ENCODE assay signal across 17 mouse cellular contexts in genomic region chr4:124134341-124135164, GRCm38 (mm10).
DNase-seq lines count a peak whose midpoint lies in the region; ATAC-seq lines count a peak whose summit lies in the region.
"Had no signal": no experiment of that assay in that cellular context is flagged by ENCODE, and none has a peak within 500 bp of the region (broad histone marks: within the 10 kb centered on the region; RNA-seq: fewer than 3 reads in every experiment).

No protein-coding gene starts in this region.

- H3K9me3 ChIP-seq in forebrain, embryonic 15.5 days = no peaks in the 10 kb centered on the region
- H3K9me3 ChIP-seq in forebrain, embryonic 16.5 days (ENCODE audit: control insufficient read depth, low read length) = no peaks in the 10 kb centered on the region
- no peaks in the 10 kb centered on the region for H3K9me3 ChIP-seq in neural tube, embryonic 11.5 days (ENCODE audit: control insufficient read depth, low read length)
- no peaks in the 10 kb centered on the region for H3K9me3 ChIP-seq in limb, embryonic 13.5 days
- H3K9me3 ChIP-seq: embryonic facial prominence, embryonic 13.5 days; limb, embryonic 15.5 days; lung, embryonic 15.5 days had no signal

- DNase-seq in neural tube, embryonic 11.5 days (ENCODE audit: low spot score) = peak; percentile 41
- DNase-seq in neural tube, embryonic 10.5 days (ENCODE audit: extremely low spot score, low spot score) = no peak
- DNase-seq in layer of hippocampus, adult 18-20 months (ENCODE audit: low spot score in 2 of 2) = no peak
- DNase-seq in heart, adult 11 months = no peak
- no peak for DNase-seq in lung, postnatal 25 days (ENCODE audit: low spot score)
- DNase-seq: gastrocnemius, postnatal 25 days; right cerebral cortex, postnatal 25 days; thymus, postnatal 25 days had no signal

- H3K4me1 ChIP-seq in forebrain, embryonic 15.5 days = peaks cover 7% of the 10 kb centered on the region; the same call in 1 of the 2 replicates
- peaks cover 8% of the 10 kb centered on the region for H3K4me1 ChIP-seq in forebrain, embryonic 16.5 days (replicated peaks; ENCODE audit: control insufficient read depth, insufficient read depth, low read length)
- 0 out of 2 replicates have a peak, but pooled peaks cover 3% of the 10 kb centered on the region for H3K4me1 ChIP-seq in neural tube, embryonic 11.5 days (ENCODE audit: control insufficient read depth, insufficient read depth, low read length)
- H3K4me1 ChIP-seq in limb, embryonic 13.5 days = peaks cover 26% of the 10 kb centered on the region
- H3K4me1 ChIP-seq: lung, embryonic 15.5 days had no signal

- no peaks in the 10 kb centered on the region for H3K36me3 ChIP-seq in forebrain, embryonic 15.5 days
- H3K36me3 ChIP-seq in forebrain, embryonic 16.5 days (ENCODE audit: control insufficient read depth, insufficient read depth) = no peaks in the 10 kb centered on the region
- H3K36me3 ChIP-seq in neural tube, embryonic 11.5 days (ENCODE audit: control insufficient read depth, insufficient read depth, low read length) = no peaks in the 10 kb centered on the region
- H3K36me3 ChIP-seq in limb, embryonic 13.5 days = no peaks in the 10 kb centered on the region
- H3K36me3 ChIP-seq: embryonic facial prominence, embryonic 13.5 days; limb, embryonic 15.5 days; lung, embryonic 15.5 days had no signal

- WGBS in forebrain, embryonic 15.5 days = 23% methylated on average over 6 of the region's 6 CpGs
- 38% methylated on average over 6 of the region's 6 CpGs for whole genome bisulfite sequencing in forebrain, embryonic 16.5 days
- WGBS in neural tube, embryonic 11.5 days = 13% methylated on average over 6 of the region's 6 CpGs
- WGBS in limb, embryonic 13.5 days = 8% methylated on average over 6 of the region's 6 CpGs

- H3K27me3 ChIP-seq in forebrain, embryonic 15.5 days = no peaks in the 10 kb centered on the region
- no peaks in the 10 kb centered on the region for H3K27me3 ChIP-seq in forebrain, embryonic 16.5 days (replicated peaks; ENCODE audit: control insufficient read depth, insufficient read depth, low read length)
- no peaks in the 10 kb centered on the region for H3K27me3 ChIP-seq in neural tube, embryonic 11.5 days (ENCODE audit: control insufficient read depth, insufficient read depth, low read length)
- H3K27me3 ChIP-seq in limb, embryonic 13.5 days = peaks cover 8% of the 10 kb centered on the region; the same call in 1 of the 2 replicates

- H3K4me3 ChIP-seq in forebrain, embryonic 15.5 days = no peak overlapping the region
- no peak overlapping the region for H3K4me3 ChIP-seq in forebrain, embryonic 16.5 days (replicated peaks; ENCODE audit: low read length)
- H3K4me3 ChIP-seq in neural tube, embryonic 11.5 days (ENCODE audit: low read depth, low read length) = no peak overlapping the region
- H3K4me3 ChIP-seq in limb, embryonic 13.5 days = no peak overlapping the region
- H3K4me3 ChIP-seq: embryonic facial prominence, embryonic 13.5 days; limb, embryonic 15.5 days; lung, embryonic 15.5 days had no signal

- no peak overlapping the region for H3K9ac ChIP-seq in forebrain, embryonic 15.5 days (replicated peaks)
- H3K9ac ChIP-seq in forebrain, embryonic 16.5 days (replicated peaks; ENCODE audit: low read depth, low read length) = no peak overlapping the region
- no peak overlapping the region for H3K9ac ChIP-seq in neural tube, embryonic 11.5 days (ENCODE audit: low read length)
- no peak overlapping the region for H3K9ac ChIP-seq in limb, embryonic 13.5 days
- H3K9ac ChIP-seq: embryonic facial prominence, embryonic 13.5 days; forebrain, postnatal 0 days; limb, embryonic 15.5 days; lung, embryonic 15.5 days had no signal

- H3K27ac ChIP-seq in forebrain, embryonic 15.5 days (replicated peaks) = no peak overlapping the region
- H3K27ac ChIP-seq in forebrain, embryonic 16.5 days (ENCODE audit: low read length) = no peak overlapping the region
- no peak overlapping the region for H3K27ac ChIP-seq in neural tube, embryonic 11.5 days (ENCODE audit: low read depth, low read length)
- peak overlapping the region; percentile 48; the same call in 1 of the 2 replicates for H3K27ac ChIP-seq in limb, embryonic 13.5 days
- H3K27ac ChIP-seq: embryonic facial prominence, embryonic 13.5 days; limb, embryonic 15.5 days; lung, embryonic 15.5 days had no signal

- ATAC-seq in forebrain, embryonic 15.5 days (replicated peaks) = peak; percentile 19; the same call in 1 of the 2 replicates
- ATAC-seq in forebrain, embryonic 16.5 days = no peak
- no peak for ATAC-seq in neural tube, embryonic 11.5 days (ENCODE audit: insufficient read depth, low FRiP score, low TSS enrichment)
- peak; percentile 71; the same call in 1 of the 2 replicates for ATAC-seq in limb, embryonic 13.5 days (ENCODE audit: low FRiP score, low read depth)
- ATAC-seq: Patski had no signal

- no peak overlapping the region for H3K4me2 ChIP-seq in forebrain, embryonic 15.5 days (replicated peaks)
- H3K4me2 ChIP-seq in forebrain, embryonic 16.5 days (ENCODE audit: low read length) = no peak overlapping the region
- H3K4me2 ChIP-seq in neural tube, embryonic 11.5 days (ENCODE audit: low read depth) = no peak overlapping the region
- H3K4me2 ChIP-seq in limb, embryonic 13.5 days (replicated peaks) = 0 out of 2 replicates have a peak overlapping the region, but pooled peaks have one; percentile 16
- H3K4me2 ChIP-seq: embryonic facial prominence, embryonic 13.5 days; heart, embryonic 11.5 days; limb, embryonic 15.5 days; lung, embryonic 15.5 days had no signal

Comparison
In these comparisons a context has a peak if more than half of its experiments do, and no peak if none do; other contexts are left out.
1. ATAC-seq: peak in forebrain, embryonic 15.5 days (single experiment) and limb, embryonic 13.5 days (single experiment); none in forebrain, embryonic 16.5 days (single experiment) and neural tube, embryonic 11.5 days (single experiment).